Mouse (Mus musculus): ENCODE data around the gene Fam71b.
"Not testable (repeated sequence)": the region's sequence is repeated elsewhere in the genome, so short reads cannot be mapped to it uniquely, and the experiment has no call there.

Gene Fam71b

GRCm38 (mm10) chr11:46384925-46385324 is 11.4 kb upstream of the Fam71b start:
- no peak for DNase-seq (ENCODE audit: low spot score)

- no peak for DNase-seq (ENCODE audit: low spot score)
Measured at GRCm38 (mm10) chr11:46386556-46386955, 9.8 kb upstream of the Fam71b start.

DNA sequence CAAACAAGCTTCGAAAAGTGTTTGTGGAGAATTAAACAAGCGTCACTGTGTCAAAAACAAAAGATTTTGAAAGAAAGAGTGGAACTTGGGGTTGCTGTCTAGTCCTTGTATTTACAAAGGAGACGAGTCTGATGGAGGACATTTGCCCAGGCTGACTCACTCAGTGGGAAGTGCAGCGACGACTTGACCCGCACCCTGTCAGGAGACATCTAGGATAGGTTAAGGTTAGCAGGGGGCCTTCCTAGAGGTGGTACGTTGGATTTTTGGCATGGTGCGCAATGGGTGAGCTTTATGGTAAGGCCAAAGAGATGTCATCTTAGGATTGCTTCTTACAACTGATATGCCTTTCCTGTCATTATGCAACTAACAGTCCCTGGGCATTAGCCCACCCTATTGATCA is 9.3 kb upstream of the Fam71b start:
- DNase-seq (ENCODE audit: low spot score) = no peak

DNA sequence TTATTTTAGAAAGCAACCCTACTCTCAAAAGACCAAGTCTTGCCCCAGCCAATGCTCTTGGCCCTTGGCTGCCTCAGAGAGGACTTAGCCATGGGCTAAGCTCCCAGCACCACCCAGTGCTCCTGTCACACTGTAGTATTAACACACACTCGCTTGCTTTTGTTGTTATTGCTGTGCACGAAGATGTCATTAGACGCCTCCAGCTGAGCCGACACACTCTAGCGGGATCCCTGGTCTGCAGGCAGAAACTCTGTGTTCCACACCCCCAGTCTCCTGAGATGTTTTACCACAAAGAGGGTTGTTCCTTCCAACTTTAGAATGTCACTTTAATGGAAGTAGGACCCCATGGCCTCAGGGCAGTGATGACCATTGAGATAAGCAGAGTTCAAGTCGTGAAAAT is 7.9 kb upstream of the Fam71b start:
- no peak for DNase-seq (ENCODE audit: low spot score)

- DNase-seq (ENCODE audit: low spot score) = no peak
Measured at GRCm38 (mm10) chr11:46389336-46390117, 6.8 kb upstream of the Fam71b start, which contains the start of gene Itk. Gene Itk (minus strand): TSS chr11:46389515.

- no peak for DNase-seq (ENCODE audit: low spot score)
Measured at GRCm38 (mm10) chr11:46390621-46391020, 5.7 kb upstream of the Fam71b start.

DNA sequence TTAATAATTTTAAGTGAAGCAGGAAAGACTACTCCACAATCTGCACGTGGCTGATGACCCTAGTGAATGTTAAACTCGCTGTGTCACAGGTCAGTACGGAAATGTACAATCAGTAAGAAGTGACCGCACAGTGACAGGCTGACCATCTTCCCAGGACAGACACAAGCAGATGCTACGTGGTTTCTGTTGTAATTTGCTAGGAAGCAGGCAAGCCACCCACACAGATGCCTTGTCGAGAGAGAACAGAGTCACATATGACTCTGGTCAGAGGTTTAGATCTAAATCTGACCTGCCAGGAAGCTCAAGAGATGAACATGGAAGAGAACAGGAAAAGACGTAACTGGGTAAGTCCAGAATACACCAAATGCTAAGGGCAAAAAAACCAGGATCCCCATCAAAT is 3.5 kb upstream of the Fam71b start:
- no peak for DNase-seq (ENCODE audit: low spot score)

DNA sequence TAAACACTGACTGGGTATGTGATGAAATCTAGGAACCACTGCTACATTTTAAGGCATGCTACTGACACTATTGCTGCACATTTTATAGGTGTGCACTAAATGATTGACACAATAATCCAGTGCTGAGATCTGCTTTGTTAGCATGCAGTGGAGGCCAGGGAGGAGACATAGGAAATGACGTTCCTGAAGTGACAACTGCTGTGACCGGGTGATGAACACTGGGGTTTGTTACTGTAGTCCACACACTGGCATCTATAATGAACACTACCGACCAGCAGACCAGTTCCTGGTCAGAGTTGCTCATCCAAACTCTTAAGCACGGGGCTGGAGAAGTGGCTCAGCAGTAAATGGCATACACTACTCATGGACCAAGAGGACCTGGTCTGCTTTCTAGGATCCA is 2.9 kb upstream of the Fam71b start:
- no peak for DNase-seq (ENCODE audit: low spot score)

DNA sequence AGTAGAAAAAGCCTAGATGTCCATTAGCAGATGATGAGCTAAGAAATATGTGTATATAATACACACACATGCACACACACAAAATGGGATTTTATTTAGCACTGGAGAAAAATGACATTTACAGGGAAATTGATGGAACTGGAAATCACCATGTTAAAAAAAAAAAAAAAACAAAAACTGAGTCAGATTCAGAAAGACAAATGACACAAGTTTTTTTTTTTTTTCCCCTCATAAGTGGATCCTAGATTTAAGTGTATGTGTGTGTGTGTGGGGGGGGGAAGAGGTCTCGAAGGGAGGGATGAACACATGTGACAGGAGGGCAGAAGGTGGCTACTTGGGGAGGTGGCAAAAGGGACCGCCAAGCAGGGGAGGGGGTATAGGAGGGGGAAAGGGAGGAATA is 1.3 kb upstream of the Fam71b start:
- DNase-seq (ENCODE audit: low spot score) = no peak

DNA sequence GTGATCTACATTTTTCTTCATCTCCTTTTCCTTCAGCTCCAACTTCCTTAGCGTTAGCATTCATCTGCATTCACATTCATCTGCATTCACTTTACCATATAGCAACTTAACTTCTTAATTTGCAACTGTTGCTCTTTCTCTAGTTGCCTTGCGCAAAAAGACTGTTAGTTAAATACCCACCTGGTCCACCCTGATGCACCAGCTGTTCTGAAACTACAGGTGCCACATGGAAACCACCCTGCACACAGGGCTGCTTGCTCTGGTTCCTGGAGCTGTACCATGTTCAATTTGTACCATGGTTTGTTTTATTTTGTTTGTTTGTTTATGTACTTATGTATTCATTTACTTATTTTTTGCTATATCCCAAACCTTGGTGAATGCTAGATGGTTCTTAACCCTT is 661 bp upstream of the Fam71b start:
- DNase-seq (ENCODE audit: low spot score) = no peak

DNA sequence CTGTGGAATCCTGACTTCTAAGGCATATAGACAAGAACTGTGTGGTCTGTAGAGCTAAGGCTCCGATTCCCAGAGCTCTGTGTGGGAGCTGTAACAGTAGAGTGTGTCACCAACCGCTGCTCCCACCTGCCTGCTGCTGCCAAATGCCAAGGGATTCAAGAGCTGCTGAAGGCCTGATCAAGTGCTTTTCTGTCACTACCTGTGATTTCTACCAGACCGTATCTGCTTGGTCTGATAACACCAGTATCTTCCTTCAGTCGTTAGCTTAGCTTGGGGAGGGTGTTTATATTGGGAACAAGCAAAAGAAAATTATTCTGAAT is 461 bp downstream of the Fam71b start:
- no peak for DNase-seq (ENCODE audit: low spot score)

DNA sequence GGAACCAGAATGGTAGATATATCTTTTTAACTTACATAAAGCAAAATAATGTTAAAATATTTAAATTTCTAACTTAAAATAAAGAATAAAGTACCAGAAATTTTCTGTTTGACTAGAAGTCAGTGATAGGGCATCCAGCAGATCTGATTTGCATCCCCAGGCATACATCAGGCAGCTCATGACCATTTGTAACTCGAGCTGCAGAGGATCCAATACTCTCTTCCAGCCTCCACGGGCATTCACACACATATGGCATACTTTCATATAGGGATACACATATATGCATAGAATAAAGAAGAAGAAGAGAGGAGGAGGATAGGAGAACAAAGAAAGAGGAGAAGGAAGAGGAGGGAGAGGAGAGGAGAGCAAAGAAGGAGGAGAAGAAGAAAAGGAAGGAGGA is 1.5 kb downstream of the Fam71b start:
- DNase-seq (ENCODE audit: low spot score) = no peak

DNA sequence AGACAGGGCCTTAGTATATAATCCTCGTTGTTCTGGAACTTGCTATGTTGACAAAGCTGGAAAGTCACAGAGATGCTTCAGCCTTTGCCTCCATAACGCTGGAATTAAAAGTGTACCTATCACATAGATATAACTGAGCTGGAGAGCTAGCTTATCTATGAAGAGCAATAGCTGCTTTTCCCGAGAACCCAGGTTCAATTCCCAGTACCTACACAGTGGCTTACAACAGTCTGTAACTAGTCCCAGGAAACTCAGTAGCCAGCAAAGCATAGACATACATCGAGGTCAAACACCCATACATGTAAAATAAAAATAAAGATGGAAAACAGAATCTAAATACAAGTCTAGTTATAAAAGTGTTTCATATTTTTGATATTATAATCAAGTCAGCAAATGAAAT is 2.1 kb downstream of the Fam71b start:
- no peak for DNase-seq (ENCODE audit: low spot score)

DNA sequence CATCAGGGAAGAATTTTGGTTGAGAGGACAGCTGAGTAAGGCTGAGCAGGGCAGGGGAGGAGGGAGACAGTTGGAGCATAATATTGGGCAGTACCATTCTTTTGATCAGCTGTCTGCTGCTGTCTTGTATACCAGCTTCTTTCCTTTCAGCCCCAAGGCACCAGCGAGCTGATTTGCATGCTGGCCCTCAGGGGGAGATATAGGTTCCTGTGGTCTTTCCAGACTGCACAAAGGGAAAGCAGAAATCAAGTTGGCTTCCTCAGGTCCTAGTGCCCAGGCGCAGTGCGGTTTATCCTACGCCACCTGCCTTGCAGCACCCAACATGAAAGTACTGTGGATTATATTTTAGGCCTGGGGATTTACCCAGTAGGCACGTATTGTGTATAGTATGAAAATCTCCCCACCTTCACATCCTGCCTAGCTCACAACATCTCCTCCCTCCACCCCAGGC is 2.6 kb downstream of the Fam71b start:
- no peak for DNase-seq (ENCODE audit: low spot score)

DNA sequence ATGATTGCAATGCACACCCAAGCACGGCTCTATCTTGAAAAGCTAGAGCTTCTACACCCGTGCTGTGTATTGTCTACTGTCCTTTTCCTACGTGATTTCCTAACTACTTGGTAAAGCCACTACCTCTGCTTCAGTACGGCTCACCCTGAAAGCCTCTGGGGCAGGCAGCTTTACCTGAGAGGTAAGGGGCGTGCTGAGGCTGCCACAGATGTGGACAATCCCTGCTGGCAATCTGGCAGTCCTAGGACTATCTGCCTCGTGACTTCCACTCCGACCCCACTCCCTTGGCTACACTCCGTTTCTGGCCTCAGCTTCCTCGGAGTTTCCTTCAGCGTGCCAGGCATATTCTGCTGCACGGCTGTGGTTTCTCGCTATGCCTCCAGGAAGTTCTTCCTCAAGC is 5.2 kb downstream of the Fam71b start:
- no peak for DNase-seq (ENCODE audit: low spot score)

DNA sequence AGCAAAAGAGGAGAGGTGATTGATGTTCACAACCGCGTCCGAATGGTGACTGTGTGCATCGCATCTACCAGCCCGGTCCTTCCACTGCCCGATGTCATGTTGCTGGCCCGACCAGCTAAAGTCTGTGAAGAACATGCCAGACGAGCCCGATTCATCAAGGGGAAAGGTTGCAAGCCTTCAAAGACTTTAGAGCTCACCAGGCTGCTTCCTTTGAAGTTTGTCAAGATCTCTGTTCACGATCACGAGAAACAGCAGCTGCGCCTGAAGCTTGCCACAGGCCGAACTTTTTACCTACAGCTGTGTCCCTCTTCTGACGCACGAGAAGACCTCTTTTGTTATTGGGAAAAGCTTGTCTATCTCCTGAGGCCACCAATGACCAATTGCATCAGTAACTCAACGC is 8.6 kb downstream of the Fam71b start:
- DNase-seq (ENCODE audit: low spot score) = no peak

DNA sequence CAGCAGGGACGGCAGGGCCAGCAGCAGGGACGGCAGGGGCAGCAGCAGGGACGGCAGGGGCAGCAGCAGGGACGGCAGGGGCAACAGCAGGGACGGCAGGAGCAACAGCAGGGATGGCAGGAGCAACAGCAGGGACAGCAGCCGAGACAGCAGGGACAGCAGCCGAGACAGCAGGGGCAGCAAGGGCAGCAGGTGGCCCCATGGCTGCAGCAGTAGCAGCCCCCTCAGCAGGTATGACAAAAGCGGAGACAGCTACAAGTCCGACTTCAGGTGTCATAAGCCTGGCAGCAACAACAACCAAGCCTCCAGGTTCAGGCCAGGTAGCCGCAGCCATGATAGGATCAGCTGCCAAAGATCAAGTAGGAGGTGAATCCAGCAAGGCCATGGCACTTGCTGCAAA is 10.4 kb downstream of the Fam71b start:
- DNase-seq (ENCODE audit: low spot score) = no peak

- DNase-seq (ENCODE audit: low spot score) = no peak
Measured at GRCm38 (mm10) chr11:46410018-46410563, 13.7 kb downstream of the Fam71b start.

DNA sequence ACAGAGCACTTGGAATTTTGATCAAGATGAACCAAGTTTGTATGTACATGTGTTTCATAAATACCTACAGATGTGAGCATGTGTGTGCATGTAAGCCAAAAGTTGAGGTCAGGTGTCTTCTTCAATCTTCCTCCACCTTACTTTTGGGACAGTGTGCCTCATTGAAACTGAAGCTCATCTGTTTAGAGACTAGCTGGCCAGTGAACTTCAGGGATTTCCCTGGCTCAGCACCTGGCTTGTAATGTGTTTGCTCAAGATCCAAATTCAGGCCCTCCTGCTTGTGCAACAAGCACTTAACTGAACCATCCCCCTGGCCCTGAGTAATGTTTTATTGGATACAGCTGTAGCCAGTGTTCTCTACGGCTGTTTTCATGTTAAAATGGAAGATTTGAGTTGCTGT is 22.1 kb downstream of the Fam71b start:
- DNase-seq (ENCODE audit: low spot score) = no peak

- no peak for DNase-seq (ENCODE audit: low spot score)
Measured at GRCm38 (mm10) chr11:46418860-46419259, 22.5 kb downstream of the Fam71b start.

DNA sequence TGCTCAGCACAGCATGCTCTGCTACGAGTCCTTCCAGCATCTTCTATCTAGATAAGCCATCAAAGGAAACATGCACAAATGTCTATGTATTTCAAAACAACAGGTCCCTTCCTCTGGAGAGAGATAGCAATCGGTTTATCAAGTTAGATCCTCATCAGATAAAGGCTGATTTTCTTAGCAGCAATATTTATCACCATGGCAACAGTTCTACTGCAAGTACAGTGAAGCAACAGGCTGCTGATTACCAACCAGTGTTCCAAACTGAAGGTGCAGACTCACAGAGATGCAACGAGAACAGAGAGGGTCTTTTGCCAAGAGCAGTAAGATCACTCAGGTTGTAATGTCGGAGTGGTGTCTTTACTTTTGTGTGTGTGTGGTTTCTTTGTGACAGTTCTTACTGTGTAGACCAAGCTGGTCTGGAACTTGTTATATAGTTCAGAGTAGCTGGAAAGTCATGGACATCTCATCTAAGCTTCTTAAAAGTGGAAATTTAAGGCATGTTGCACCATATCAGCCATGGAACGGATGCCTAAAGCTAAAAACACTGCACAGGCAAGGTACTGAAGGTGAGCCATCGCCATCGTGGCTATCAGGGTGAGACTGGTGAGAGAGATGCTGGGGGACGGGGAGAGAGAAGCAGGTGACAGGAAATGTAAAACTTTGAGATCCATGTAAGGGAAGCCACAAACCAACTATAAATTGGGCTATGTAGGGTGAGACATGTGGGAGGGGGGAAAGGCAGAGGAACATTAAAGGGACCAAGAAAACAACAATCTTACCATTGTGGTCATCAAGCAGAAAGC is 24.9 kb downstream of the Fam71b start:
- DNase-seq (ENCODE audit: low spot score) = no peak

GRCm38 (mm10) chr11:46428131-46428530 is 31.8 kb downstream of the Fam71b start:
- DNase-seq (ENCODE audit: low spot score) = not testable (repeated sequence)

GRCm38 (mm10) chr11:46430123-46430522 is 33.8 kb downstream of the Fam71b start:
- no peak for DNase-seq (ENCODE audit: low spot score)

All from embryo, embryonic 10 days (tissue).